Mouse (Mus musculus) activated CD4-positive, CD25-positive, alpha-beta regulatory T cell, adult 4 months (primary cell): ENCODE measurements around the gene Ralgapa2. TPM values are rescaled to one million over a fixed set of nuclear protein-coding genes. Genes with fewer than 3 reads are reported as not detected.

Source experiments
- ATAC-seq: one replicate; pipeline ENCODE4 v1.8.0; 2017
- polyA plus RNA-seq, 2 experiments: library from polyadenylated mRNA; unstranded; fragments of 100-300 nt; shearing (Covaris generic); gene quantifications; one replicate each; pipeline ENCODE4 v1.2.1; 2017

Ralgapa2 gene
- polyA plus RNA-seq, 2 experiments from 2014 or later: 9.3 to 12.0 TPM

GRCm38 (mm10) chr2:146257037-146257436, 255.1 kb downstream of the Ralgapa2 start:
- no peak for ATAC-seq

GRCm38 (mm10) chr2:146256321-146256875, 255.7 kb downstream of the Ralgapa2 start:
- ATAC-seq: no peak

- no peak for ATAC-seq
Measured at GRCm38 (mm10) chr2:146255636-146256035, 256.5 kb downstream of the Ralgapa2 start.

DNA sequence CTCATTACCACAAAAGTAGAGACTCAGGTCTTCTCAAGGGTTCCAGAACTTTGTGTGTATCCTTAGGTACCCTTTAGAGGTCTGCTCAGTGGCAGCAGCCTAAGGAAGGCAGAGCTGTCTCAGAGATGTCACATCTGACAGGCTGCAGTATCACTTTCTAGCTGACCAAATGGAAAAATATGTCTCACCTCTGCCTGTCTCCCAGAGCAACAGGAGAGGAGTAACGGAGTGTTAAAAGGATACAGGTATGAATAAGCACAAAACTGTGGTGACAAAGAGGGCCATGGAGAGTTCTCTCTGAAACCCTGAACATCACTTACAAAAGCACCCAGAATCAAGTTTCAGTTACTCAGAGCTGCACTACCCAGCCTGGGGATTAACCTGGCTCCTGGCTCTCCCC, 257.8 kb downstream of the Ralgapa2 start:
- ATAC-seq: no peak

DNA sequence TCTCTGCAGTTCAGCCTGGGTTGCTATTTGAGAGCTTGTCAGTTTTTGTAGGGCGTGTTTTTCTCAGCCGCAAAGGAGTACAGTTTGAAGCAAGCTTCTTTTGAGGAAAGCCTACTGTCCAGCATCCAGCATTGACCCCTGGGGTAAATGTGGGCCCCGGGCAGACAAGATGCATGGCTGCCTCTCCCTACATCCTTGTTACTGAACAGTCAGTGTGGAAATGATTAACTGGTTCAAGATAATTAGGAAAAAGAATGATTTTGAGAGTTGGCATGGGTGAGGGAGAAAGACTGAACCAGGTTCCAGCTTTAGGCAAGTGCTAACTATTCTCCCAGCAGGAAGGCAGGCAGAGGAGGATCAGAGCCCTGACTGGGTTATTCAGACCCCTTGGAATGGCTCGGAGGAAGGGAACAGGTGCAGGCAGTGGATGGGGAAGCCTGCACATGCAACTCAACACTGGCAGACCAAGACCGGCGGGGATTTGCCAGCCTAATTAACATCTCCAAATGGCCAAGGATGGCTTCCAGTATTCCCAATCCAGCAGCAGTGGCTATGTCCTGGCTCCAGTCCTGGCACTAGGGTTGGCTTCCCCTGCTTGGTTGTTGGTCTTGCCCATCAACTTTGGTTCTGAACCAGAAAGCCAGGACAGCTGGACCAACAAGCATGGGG, 261.8 kb downstream of the Ralgapa2 start:
- ATAC-seq: no peak

- no peak for ATAC-seq
Measured at GRCm38 (mm10) chr2:146249033-146249432, 263.1 kb downstream of the Ralgapa2 start.

DNA sequence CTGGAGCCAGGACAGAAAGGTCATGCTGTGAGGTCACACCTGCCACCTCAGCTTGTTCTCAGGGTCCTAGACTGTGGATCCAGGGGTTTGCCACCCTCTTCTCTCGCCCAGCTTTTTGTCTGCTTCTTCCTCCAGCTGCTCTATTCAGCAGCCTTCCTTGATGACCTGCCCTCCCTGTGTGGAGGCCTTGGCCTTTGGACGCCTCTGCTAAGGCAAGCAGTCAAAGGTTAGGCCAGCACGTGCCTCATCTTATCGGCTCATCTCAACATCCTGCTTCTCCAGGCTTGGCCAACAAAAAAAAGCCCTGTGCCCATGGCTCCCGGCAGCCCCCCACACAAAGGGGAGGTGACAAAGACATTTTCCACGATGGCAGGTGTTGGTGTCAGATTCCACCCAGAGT, 264.6 kb downstream of the Ralgapa2 start:
- ATAC-seq: no peak

- ATAC-seq: no peak
Measured at GRCm38 (mm10) chr2:146246409-146247075, 265.6 kb downstream of the Ralgapa2 start.

- no peak for ATAC-seq
Measured at GRCm38 (mm10) chr2:146245401-146245800, 266.7 kb downstream of the Ralgapa2 start.

GRCm38 (mm10) chr2:146244049-146244448, 268.1 kb downstream of the Ralgapa2 start:
- no peak for ATAC-seq

GRCm38 (mm10) chr2:146239196-146239747, 272.9 kb downstream of the Ralgapa2 start:
- no peak for ATAC-seq

DNA sequence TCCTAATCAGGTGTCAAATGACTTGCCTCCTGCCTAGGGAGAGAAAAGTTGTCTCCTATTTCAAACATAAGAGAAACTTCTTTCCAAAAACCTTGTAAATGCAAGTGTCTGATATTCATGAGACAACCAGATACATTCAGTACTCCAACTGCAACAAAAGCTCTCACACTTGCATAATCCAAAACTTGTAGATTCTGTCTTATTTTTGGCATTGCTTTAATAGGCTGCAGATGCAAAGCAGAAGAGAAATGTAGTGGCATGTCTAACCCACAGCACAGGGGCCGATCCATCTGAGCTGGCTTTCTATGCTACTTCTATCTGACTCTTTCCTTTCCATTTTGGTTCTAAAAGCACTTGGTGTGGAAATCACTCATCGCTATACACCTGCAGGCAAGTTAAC, 280.7 kb downstream of the Ralgapa2 start:
- ATAC-seq: no peak

GRCm38 (mm10) chr2:146228435-146228834, 283.7 kb downstream of the Ralgapa2 start:
- ATAC-seq: no peak

- no peak for ATAC-seq
Measured at GRCm38 (mm10) chr2:146227646-146228045, 284.5 kb downstream of the Ralgapa2 start.

GRCm38 (mm10) chr2:146226484-146226883, 285.7 kb downstream of the Ralgapa2 start:
- no peak for ATAC-seq

DNA sequence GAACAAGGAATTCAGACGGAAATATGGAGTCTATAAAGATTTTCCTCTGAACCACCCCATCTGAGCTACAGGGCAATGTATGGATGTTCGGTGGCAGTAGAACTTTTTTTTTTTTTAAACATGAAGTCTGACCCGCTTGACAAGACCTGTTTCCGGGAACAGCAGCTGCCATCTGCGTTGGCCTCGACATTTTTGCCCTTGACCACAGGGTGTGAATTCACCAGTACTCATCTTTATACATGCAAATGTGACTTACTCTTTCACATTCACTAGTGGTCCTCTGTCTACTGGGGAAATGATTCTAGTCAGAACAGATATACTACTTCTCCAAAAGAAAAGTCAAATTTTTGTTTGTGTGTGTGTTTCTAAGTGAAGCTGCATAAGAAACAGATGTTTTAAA, 286.3 kb downstream of the Ralgapa2 start:
- no peak for ATAC-seq

DNA sequence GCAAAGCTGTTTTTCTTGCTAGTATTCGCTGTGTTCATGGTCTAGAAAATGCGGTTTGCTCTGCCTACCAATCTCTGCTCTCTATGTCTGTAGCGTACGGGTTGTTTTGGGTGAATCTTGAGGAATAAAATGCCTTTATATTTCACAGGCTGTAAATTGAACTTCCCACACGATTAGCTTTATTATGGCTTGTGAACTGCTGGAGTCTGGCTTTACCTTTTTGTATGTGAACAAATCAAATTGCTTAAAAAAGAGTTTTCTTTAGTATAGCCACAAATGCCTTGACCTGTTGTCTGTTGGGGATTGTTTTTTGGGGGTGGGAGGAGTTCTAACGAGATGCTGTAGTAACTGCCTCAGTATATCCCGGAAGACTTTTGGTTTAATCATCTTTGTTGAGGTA, 288.0 kb downstream of the Ralgapa2 start:
- ATAC-seq: no peak

DNA sequence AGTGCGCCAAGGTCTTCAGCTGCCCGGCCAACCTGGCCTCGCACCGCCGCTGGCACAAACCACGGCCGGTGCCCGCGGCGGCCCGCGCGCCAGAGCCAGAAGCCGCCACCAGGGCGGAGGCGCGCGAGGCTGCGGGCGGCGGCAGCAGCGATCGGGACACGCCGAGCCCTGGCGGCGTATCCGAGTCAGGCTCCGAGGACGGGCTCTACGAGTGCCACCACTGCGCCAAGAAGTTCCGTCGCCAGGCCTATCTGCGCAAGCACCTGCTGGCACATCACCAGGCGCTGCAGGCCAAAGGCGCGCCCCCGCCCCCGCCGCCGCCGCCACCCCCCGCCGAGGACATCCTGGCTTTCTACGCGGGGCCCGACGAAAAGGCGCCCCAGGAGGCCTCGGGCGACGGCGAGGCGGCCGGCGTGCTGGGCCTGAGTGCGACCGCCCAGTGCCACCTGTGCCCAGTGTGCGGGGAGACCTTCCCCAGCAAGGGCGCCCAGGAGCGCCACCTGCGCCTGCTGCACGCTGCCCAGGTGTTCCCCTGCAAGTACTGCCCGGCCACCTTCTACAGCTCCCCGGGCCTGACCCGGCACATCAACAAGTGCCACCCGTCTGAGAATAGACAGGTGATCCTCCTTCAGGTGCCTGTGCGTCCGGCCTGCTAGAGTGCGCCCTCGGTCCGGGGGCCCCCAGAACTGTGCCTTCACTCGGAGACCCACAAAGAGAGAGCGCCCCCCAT, 288.8 kb downstream of the Ralgapa2 start:
- ATAC-seq: no peak

- no peak for ATAC-seq
Measured at GRCm38 (mm10) chr2:146222279-146223175, 289.6 kb downstream of the Ralgapa2 start.

DNA sequence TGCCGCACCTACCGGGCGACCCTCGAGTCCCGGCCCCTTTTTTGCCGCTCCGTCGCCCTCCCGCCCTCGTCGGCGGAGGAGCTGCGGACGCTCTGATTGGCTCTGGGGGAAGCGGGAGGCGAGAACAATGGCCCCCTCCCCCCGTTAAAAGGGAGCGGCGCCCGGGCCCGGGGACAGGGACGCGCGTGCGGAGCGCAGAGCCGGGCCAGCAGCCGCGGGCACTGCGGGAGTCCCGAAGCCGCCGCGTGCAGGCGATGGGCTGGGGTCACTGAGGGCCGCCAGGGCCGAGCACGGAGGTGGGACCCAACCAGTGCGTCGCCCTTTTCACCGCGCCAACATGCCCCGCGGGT, 290.2 kb downstream of the Ralgapa2 start:
- ATAC-seq: no peak

GRCm38 (mm10) chr2:146221076-146221928, 290.8 kb downstream of the Ralgapa2 start, which contains the start of gene Insm1:
Gene Insm1, plus strand, starts transcription at chr2:146221921.
- peak; percentile 15 for ATAC-seq
